In genomic region chr10:62215169-62215616, GRCm38 (mm10) we compare ENCODE assay signal across 19 mouse cellular contexts. TPM values are rescaled to one million over a fixed set of nuclear protein-coding genes. Genes with fewer than 3 reads are reported as not detected.
DNase-seq lines count a peak whose midpoint lies in the region; ATAC-seq and TF ChIP-seq lines count a peak whose summit lies in the region.
"Had no signal": no experiment of that assay in that cellular context is flagged by ENCODE, and none has a peak within 500 bp of the region (broad histone marks: within the 10 kb centered on the region; RNA-seq: fewer than 3 reads in every experiment).

No protein-coding gene starts in this region.

- H3K4me1 ChIP-seq in heart, embryonic 10.5 days = peaks cover 30% of the 10 kb centered on the region
- H3K4me1 ChIP-seq in intestine, embryonic 15.5 days (replicated peaks) = peaks cover 28% of the 10 kb centered on the region
- peaks cover 31% of the 10 kb centered on the region for H3K4me1 ChIP-seq in liver, postnatal 0 days (ENCODE audit: insufficient read depth)
- H3K4me1 ChIP-seq: embryonic facial prominence, embryonic 15.5 days; neural tube, embryonic 12.5 days had no signal

- DNase-seq in heart, embryonic 10.5 days (ENCODE audit: low spot score) = no peak
- no peak for DNase-seq in heart, adult 11 months
- DNase-seq in liver, postnatal 0 days = no peak
- peak; percentile 30 for DNase-seq in thymus, postnatal 25 days
- no peak for DNase-seq in layer of hippocampus, postnatal 36 days
- no peak for DNase-seq in right cerebral cortex, adult 18-20 months
- DNase-seq in frontal cortex, postnatal 25 days (ENCODE audit: low spot score in 2 of 2) = no peak
- DNase-seq: adrenal gland, adult 2 months; forebrain, postnatal 0 days; gastrocnemius, postnatal 14 days; kidney, postnatal 25 days; lung, adult 18-20 months; lung, postnatal 4 days had no signal

- no peak overlapping the region for H3K4me2 ChIP-seq in intestine, embryonic 15.5 days (replicated peaks)
- peak overlapping the region; percentile 58 for H3K4me2 ChIP-seq in liver, postnatal 0 days (ENCODE audit: low read depth, low read length)
- H3K4me2 ChIP-seq: embryonic facial prominence, embryonic 15.5 days; heart, embryonic 11.5 days; midbrain, embryonic 15.5 days; neural tube, embryonic 12.5 days had no signal

- no peaks in the 10 kb centered on the region for H3K36me3 ChIP-seq in heart, embryonic 10.5 days
- H3K36me3 ChIP-seq in intestine, embryonic 15.5 days = no peaks in the 10 kb centered on the region
- no peaks in the 10 kb centered on the region for H3K36me3 ChIP-seq in liver, postnatal 0 days (replicated peaks; ENCODE audit: insufficient read depth, low read length)
- H3K36me3 ChIP-seq: embryonic facial prominence, embryonic 15.5 days; midbrain, embryonic 15.5 days; neural tube, embryonic 12.5 days had no signal

- TF ChIP-seq EP300 in liver, postnatal 0 days (IDR thresholded peaks at IDR 0.05; ENCODE audit: low read depth) = peak; percentile 81

- WGBS in heart, embryonic 10.5 days = 19% methylated on average over 5 of the region's 5 CpGs
- WGBS in intestine, embryonic 15.5 days = 50% methylated on average over 5 of the region's 5 CpGs
- 33% methylated on average over 5 of the region's 5 CpGs for WGBS in liver, postnatal 0 days (ENCODE audit: insufficient replicate concordance)

- H3K9ac ChIP-seq in intestine, embryonic 15.5 days = no peak overlapping the region
- H3K9ac ChIP-seq in liver, postnatal 0 days (replicated peaks) = no peak overlapping the region; the same call in 1 of the 2 replicates
- H3K9ac ChIP-seq: embryonic facial prominence, embryonic 15.5 days; forebrain, postnatal 0 days; midbrain, embryonic 15.5 days; neural tube, embryonic 12.5 days had no signal

- ATAC-seq in intestine, embryonic 15.5 days = peak; percentile 21; the same call in 1 of the 2 replicates
- peak; percentile 84 for ATAC-seq in liver, postnatal 0 days
- ATAC-seq: forebrain, postnatal 0 days; midbrain, embryonic 15.5 days had no signal

- TF ChIP-seq CTCF in liver, postnatal 0 days (IDR thresholded peaks at IDR 0.05; ENCODE audit: low read depth) = no peak

- H3K4me3 ChIP-seq in heart, embryonic 10.5 days = no peak overlapping the region
- H3K4me3 ChIP-seq in intestine, embryonic 15.5 days (replicated peaks) = no peak overlapping the region
- H3K4me3 ChIP-seq in liver, postnatal 0 days (ENCODE audit: low read depth, low read length) = no peak overlapping the region
- H3K4me3 ChIP-seq: embryonic facial prominence, embryonic 15.5 days; midbrain, embryonic 15.5 days; neural tube, embryonic 12.5 days had no signal

- H3K9me3 ChIP-seq in heart, embryonic 10.5 days = no peaks in the 10 kb centered on the region
- no peaks in the 10 kb centered on the region for H3K9me3 ChIP-seq in intestine, embryonic 15.5 days
- no peaks in the 10 kb centered on the region for H3K9me3 ChIP-seq in liver, postnatal 0 days (ENCODE audit: low read length)
- H3K9me3 ChIP-seq: embryonic facial prominence, embryonic 15.5 days; midbrain, embryonic 15.5 days; neural tube, embryonic 12.5 days had no signal

- H3K27ac ChIP-seq in heart, embryonic 10.5 days = peak overlapping the region; percentile 3
- peak overlapping the region; percentile 56; the same call in 1 of the 2 replicates for H3K27ac ChIP-seq in intestine, embryonic 15.5 days
- H3K27ac ChIP-seq in liver, postnatal 0 days (ENCODE audit: low read depth) = peak overlapping the region; percentile 75
- H3K27ac ChIP-seq: embryonic facial prominence, embryonic 15.5 days; midbrain, embryonic 15.5 days; neural tube, embryonic 12.5 days had no signal

- H3K27me3 ChIP-seq in heart, embryonic 10.5 days (ENCODE audit: insufficient read depth, poor library complexity, severe bottlenecking) = no peaks in the 10 kb centered on the region
- H3K27me3 ChIP-seq in intestine, embryonic 15.5 days (replicated peaks) = no peaks in the 10 kb centered on the region
- H3K27me3 ChIP-seq in liver, postnatal 0 days (ENCODE audit: insufficient read depth, low read length) = no peaks in the 10 kb centered on the region
- H3K27me3 ChIP-seq: embryonic facial prominence, embryonic 15.5 days; midbrain, embryonic 15.5 days; neural tube, embryonic 12.5 days had no signal

RNA-seq across cellular contexts. Expression of gene Tspan15, which starts 15.9 kb away (rescaled TPM):
- 7.7 and 13.9 TPM in 2 replicates for polyA plus RNA-seq in heart, embryonic 10.5 days (2016; fragmentation: Nextera tagmentation; extraction: Ambion mirVana)
- 57.0 and 66.9 TPM in 2 replicates for polyA plus RNA-seq in intestine, embryonic 15.5 days (2015; fragmentation: Nextera tagmentation; extraction: Ambion mirVana)
- polyA plus RNA-seq in liver, postnatal 0 days (2015; fragmentation: Nextera tagmentation; extraction: Ambion mirVana) = 11.5 and 13.0 TPM in 2 replicates
- total RNA-seq in layer of hippocampus, postnatal 36 days (2021) = 10 to 100 TPM; 18.3 to 18.5 TPM

RNA-seq across cellular contexts. Expression of gene Tacr2, which starts 37.0 kb away (rescaled TPM):
- polyA plus RNA-seq in heart, embryonic 10.5 days (2016; fragmentation: Nextera tagmentation; extraction: Ambion mirVana) = not detected in 2 replicates
- polyA plus RNA-seq in intestine, embryonic 15.5 days (2015; fragmentation: Nextera tagmentation; extraction: Ambion mirVana) = 0.44 and 0.72 TPM in 2 replicates
- not detected in 2 replicates for polyA plus RNA-seq in liver, postnatal 0 days (2015; fragmentation: Nextera tagmentation; extraction: Ambion mirVana)
- total RNA-seq in layer of hippocampus, postnatal 36 days (2021) = not detected
- total RNA-seq: forebrain, postnatal 0 days; gastrocnemius, postnatal 14 days; hematopoietic stem cell, adult 5-6 weeks had no signal
- polyA plus RNA-seq: embryonic facial prominence, embryonic 15.5 days; forebrain, postnatal 0 days; heart, embryonic 11.5 days; midbrain, embryonic 15.5 days; neural tube, embryonic 12.5 days had no signal

Comparison
In these comparisons a context has a peak if more than half of its experiments do, and no peak if none do; other contexts are left out.
1. H3K27ac ChIP-seq: peak in every context shown above with its lines; median percentile 75 in liver, postnatal 0 days; 56 in intestine, embryonic 15.5 days; 3 in heart, embryonic 10.5 days.